Mouse (Mus musculus): ENCODE results near the gene Hdac11. TPM values are rescaled to one million over a fixed set of nuclear protein-coding genes. Genes with fewer than 3 reads are reported as not detected.

Gene Hdac11
- polyA plus RNA-seq, 1 experiment from 2014 or later = 77.2 TPM

DNA sequence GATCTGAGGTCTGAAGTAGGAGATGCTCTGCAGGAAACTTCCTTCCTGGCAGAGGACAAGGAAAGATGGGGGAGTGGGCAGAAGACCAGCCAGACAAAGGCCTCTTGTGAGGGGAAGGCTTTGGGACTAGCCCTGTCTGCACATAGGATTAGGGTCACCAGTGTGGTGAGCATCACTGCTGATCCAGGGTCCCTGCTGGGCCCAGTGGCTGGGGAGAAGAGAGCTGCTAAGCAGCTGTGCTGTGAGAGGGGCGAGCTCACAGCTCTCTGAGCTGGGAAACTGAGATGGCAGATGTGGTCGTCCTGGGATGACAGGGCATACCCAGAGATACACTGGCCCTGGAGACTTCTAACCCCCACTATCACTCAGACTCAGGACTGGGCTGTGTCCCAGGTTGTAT, 35.0 kb downstream of the Hdac11 start:
- ChIA-PET POLR2A (no interaction called here), CTCF (no interaction called here)
- in situ Hi-C loops (cut with MboI; ENCODE audit: low pct_unique_long_range_greater_than_20kb) = no loop called here
- no peak for DNase-seq (ENCODE audit: low read depth, low spot score)
- H3K27me3 ChIP-seq = no peaks in the 10 kb centered on the region
- no peak for ATAC-seq
- no peak for TF ChIP-seq CTCF (IDR thresholded peaks at IDR 0.05)

DNA sequence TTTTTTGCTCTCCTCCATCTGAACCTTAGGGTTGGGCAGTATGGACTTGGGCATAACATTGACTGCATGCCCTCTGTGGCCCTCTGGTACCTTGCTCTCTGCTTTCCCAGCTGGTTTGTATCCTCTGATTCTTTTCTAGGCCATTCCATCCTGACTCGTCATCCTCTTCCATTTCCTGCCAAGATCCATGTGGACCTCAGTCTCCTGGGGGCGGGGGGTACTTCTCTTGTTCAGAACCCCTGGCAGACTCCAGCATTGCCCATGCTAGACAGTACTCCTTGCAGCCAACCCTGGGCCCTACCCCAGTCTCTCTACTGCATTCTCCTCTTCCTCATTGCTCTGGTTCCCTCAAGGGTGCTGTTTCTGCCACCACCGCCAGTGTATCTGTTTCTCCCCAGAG, 36.0 kb downstream of the Hdac11 start:
- ATAC-seq (no peak), DNase-seq (ENCODE audit: low read depth, low spot score) (no peak)
- no peak for TF ChIP-seq CTCF (IDR thresholded peaks at IDR 0.05)
- POLR2A ChIA-PET = no interaction called here
- CTCF ChIA-PET = interaction anchor here (1.1 to 1.2 kb wide), 3 partner anchors 9 to 39 kb away, joined by 3 read pairs; no protein-coding TSS in a partner anchor
- in situ Hi-C loops (cut with MboI; ENCODE audit: low pct_unique_long_range_greater_than_20kb) = no loop called here
- H3K27me3 ChIP-seq = no peaks in the 10 kb centered on the region

DNA sequence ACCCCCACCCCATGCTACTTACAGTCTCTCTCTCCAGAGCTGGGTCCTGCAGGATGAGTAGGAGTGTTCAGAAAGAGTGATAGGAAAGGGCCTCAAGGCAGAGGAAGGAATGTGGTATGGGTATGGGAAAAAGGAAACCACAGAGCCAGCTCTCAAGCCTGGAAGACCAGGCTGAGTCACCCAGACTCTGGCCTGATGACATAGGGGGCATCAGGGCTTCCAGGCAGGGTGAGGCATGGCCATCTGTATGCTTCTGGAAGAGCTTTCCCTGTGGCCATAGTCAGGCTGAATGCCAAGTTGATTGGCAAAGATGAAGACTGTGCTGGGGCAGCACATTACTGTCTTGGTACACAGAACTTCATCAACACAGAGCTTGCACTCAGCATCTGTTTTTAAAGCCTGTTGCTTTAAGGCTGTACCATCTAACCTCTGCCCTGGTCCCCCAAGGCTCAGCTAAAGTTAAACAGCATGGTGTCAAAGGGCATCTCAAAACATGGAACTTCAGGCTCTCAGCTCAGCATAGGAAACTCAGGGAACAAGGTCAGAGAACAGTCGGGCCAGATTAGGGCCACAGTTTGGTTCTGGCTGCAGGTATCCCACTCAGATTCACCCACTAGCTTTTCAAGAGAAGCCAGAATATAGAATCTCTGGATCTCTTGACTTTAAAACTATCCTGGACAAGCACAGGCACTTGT, 36.5 kb downstream of the Hdac11 start:
- ChIA-PET POLR2A (no interaction called here), CTCF (interaction anchor here (1.1 to 1.4 kb wide), 5 partner anchors 10 to 222 kb away, joined by 3 to 6 read pairs (median 3); no protein-coding TSS in a partner anchor)
- in situ Hi-C loops (cut with MboI; ENCODE audit: low pct_unique_long_range_greater_than_20kb) = no loop called here
- DNase-seq (ENCODE audit: low read depth, low spot score) (peak; percentile 74), ATAC-seq (peak; percentile 78)
- no peaks in the 10 kb centered on the region for H3K27me3 ChIP-seq
- no peak for TF ChIP-seq CTCF (IDR thresholded peaks at IDR 0.05)

DNA sequence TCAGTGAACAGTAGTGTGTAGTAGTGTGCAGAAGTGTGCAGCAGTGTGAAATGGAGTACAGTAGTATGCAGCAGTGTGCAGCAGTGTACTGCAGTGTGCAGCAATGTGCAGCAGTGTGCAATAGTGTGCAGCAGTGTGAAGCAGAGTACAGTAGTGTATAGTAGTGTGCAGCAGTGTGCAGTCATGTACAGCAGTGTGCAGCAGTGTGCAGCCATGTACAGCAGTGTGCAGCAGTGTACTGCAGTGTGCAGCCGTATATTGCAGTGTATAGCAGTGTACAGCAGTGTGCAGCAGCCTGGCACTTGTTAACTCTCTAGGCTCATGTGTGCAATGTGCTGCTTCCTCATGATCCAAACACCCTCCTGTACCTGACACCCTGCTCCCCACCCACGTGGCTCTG, 42.0 kb downstream of the Hdac11 start:
- TF ChIP-seq CTCF (IDR thresholded peaks at IDR 0.05) = no peak
- ChIA-PET CTCF (no interaction called here), POLR2A (no interaction called here)
- ATAC-seq (no peak), DNase-seq (ENCODE audit: low read depth, low spot score) (no peak)
- in situ Hi-C loops (cut with MboI; ENCODE audit: low pct_unique_long_range_greater_than_20kb) = no loop called here
- H3K27me3 ChIP-seq = no peaks in the 10 kb centered on the region

DNA sequence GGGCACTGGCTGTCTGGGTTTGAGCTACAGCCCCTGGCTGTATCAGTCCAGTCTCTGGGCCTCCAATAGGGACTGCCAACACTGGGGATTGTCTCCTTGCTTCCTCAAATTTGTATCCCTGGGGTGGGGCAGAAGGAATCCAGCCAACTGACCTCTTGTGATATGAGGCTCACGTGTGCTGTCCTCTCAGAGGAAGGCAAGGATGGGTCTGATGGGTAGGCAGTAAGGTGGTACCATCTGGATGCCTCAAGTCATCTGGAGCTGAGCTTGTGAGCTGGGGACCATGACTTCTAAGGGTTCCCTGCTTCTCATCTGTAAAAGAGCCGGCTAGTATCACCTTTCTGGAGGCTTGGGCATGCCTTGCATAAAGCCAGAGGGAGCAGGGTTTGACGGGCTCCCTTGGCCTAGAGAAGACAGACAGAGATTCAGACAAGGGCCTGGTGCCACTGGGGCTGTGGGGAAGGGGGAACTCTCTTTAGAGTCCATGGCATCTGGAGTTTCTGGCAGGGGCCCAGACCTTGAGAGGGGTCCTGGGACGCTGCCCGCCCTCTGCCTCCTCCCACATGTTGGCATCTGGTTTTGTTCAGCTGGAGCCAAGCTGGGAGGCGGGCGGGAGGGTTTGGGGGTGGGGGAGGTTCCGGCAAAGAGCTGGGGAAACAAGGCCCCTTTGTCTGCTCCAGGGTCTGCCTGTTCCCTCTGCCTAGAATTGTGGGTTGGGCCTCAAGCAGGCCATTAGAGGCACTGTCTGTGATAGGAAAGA, 44.1 kb downstream of the Hdac11 start:
- in situ Hi-C loops (cut with MboI; ENCODE audit: low pct_unique_long_range_greater_than_20kb) = loop anchor here (25.0 kb wide), 1 partner anchor 838 kb away; the partner anchor contains the start of gene Zxdc
- POLR2A ChIA-PET = no interaction called here
- no peak for DNase-seq (ENCODE audit: low read depth, low spot score)
- no peak for ATAC-seq
- H3K27me3 ChIP-seq = no peaks in the 10 kb centered on the region
- CTCF ChIA-PET = interaction anchor here (1.2 to 1.9 kb wide), 2 partner anchors 14 to 47 kb away, joined by 3 to 4 read pairs; no protein-coding TSS in a partner anchor
- TF ChIP-seq CTCF (IDR thresholded peaks at IDR 0.05) = no peak

DNA sequence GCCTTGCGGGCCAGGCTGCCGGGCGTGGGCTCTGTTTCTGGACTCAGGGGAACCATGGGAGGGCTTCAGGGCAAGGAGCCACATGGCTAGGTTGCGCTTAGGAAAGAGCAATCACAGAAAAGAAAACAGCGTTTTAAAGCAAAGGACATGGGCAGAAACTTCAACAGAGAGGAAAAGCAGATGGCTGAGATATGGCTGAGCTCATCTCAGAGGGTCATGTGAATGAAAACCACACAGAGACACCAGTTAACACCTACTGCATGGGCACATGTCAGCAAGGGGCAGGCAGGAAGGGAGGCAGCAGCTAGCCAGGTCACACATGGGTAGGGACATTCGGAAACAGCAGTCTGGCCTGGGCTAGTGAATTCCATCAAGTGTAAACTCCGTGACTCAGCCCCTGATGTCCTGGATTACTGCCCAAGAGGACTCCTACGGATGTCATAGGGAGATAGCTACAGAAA, 45.4 kb downstream of the Hdac11 start:
- no peaks in the 10 kb centered on the region for H3K27me3 ChIP-seq
- peak; percentile 78 for ATAC-seq
- ChIA-PET POLR2A (no interaction called here), CTCF (interaction anchor here (1.2 to 1.9 kb wide), 3 partner anchors 16 to 56 kb away, joined by 3 to 7 read pairs (median 4); no protein-coding TSS in a partner anchor)
- no peak for TF ChIP-seq CTCF (IDR thresholded peaks at IDR 0.05)
- in situ Hi-C loops (cut with MboI; ENCODE audit: low pct_unique_long_range_greater_than_20kb) = loop anchor here (25.0 kb wide), 1 partner anchor 840 kb away; the partner anchor contains the start of gene Zxdc
- peak; percentile 98 for DNase-seq (ENCODE audit: low read depth, low spot score)

DNA sequence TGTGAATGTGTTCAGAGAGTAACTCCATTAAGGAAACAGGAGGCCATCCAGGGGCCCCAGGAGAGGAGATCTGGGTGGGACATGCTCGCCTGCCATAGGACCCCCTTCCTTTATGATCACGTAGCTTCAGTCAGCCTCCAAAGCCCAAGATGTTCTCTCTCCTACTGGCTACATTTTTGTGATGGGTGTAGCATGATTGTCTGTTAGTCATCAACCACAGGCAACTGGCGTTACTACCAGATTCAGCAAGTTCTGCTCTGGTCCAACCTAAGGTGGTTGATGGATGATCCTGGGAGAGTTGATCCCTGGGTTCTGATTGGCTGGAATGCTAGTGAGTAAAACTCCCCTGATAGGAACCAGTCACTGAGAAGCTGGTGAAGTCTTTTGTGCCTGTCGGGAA, 46.1 kb downstream of the Hdac11 start:
- ChIA-PET POLR2A (no interaction called here), CTCF (interaction anchor here (1.1 to 1.9 kb wide), 3 partner anchors 16 to 56 kb away, joined by 3 to 7 read pairs (median 4); no protein-coding TSS in a partner anchor)
- ATAC-seq (peak; percentile 66), DNase-seq (ENCODE audit: low read depth, low spot score) (peak; percentile 97)
- no peak for TF ChIP-seq CTCF (IDR thresholded peaks at IDR 0.05)
- in situ Hi-C loops (cut with MboI; ENCODE audit: low pct_unique_long_range_greater_than_20kb) = loop anchor here (25.0 kb wide), 1 partner anchor 840 kb away; the partner anchor contains the start of gene Zxdc
- H3K27me3 ChIP-seq = no peaks in the 10 kb centered on the region

DNA sequence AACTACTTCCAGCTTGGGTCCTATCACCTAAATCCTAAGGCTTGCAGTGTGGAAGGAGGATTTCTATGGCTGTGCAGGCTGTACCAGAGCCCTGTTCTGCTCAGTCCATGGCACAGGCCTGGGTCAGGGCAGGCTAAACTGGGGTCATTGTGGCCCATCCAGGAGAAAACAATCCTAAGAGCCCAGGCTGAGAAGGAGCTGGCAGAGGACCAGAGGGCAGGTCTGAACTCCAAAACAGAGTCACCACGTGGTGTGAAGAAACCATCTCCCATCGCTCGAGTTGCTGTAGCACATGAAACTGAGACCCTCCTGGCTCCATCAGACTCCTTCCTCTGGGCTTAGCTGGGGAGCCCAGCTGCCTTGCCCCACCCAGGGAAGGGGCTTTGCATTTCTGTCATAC, 48.9 kb downstream of the Hdac11 start:
- no peak for ATAC-seq
- no peaks in the 10 kb centered on the region for H3K27me3 ChIP-seq
- in situ Hi-C loops (cut with MboI; ENCODE audit: low pct_unique_long_range_greater_than_20kb) = loop anchor here (5.0 to 25.0 kb wide), 2 partner anchors 72 to 843 kb away; partner anchors contain the start of gene Zxdc
- ChIA-PET POLR2A (interaction anchor here (1.2 kb wide), 1 partner anchor 30 kb away, joined by 3 read pairs; no protein-coding TSS in a partner anchor), CTCF (interaction anchor here (1.1 kb wide), 1 partner anchor 65 kb away, joined by 3 read pairs; no protein-coding TSS in a partner anchor)
- no peak for DNase-seq (ENCODE audit: low read depth, low spot score)
- TF ChIP-seq CTCF (IDR thresholded peaks at IDR 0.05) = no peak

DNA sequence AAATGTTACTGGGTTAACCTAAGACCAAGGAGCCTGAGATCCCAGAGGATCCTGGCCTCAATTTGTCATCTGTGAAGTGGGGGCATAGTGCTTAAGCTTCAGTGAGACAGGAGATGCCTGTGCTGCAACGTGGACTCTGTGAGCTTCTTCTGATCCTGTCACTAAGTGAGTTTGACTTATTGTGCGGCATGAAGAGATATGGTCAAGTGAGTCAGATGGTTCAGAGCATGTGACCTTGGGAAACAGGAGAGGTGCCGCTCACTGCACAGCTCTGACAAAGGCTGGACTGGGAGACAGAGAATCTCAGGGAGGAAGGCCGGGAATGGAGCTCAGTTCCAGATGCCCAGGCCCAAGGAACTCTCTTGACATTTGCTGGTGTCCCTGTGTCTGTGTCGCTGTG, 49.3 kb downstream of the Hdac11 start:
- TF ChIP-seq CTCF (IDR thresholded peaks at IDR 0.05) = no peak
- ChIA-PET CTCF (interaction anchor here (1.1 kb wide), 1 partner anchor 65 kb away, joined by 3 read pairs; no protein-coding TSS in a partner anchor), POLR2A (interaction anchor here (1.2 kb wide), 1 partner anchor 30 kb away, joined by 3 read pairs; no protein-coding TSS in a partner anchor)
- no peak for DNase-seq (ENCODE audit: low read depth, low spot score)
- in situ Hi-C loops (cut with MboI; ENCODE audit: low pct_unique_long_range_greater_than_20kb) = loop anchor here (5.0 to 25.0 kb wide), 2 partner anchors 72 to 843 kb away; partner anchors contain the start of gene Zxdc
- H3K27me3 ChIP-seq = no peaks in the 10 kb centered on the region
- ATAC-seq = no peak

DNA sequence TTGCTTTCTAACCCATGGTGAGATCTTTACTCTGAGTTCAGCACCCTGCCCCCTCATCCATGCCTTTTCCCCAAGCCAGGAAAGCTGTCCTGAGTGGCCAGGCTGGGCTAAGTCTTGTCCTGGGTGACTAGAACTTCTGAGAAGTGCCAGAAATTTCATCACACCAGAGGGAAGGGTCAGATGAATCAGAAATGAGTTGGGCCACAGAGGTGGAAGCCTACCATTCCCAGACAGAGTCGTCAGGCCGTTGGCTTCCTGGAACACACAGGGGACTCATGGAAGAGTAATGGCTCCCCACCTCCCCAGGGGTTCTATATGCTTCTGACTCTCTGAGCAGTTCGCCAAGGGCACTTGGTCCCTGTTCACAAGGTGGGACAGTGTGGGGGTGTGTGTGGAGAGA, 51.0 kb downstream of the Hdac11 start:
- ChIA-PET POLR2A (interaction anchor here (0.7 to 1.0 kb wide), 2 partner anchors 13 to 34 kb away, joined by 3 to 5 read pairs; no protein-coding TSS in a partner anchor), CTCF (interaction anchor here (1.5 to 2.2 kb wide), 3 partner anchors 14 to 26 kb away, joined by 3 to 6 read pairs (median 4); no protein-coding TSS in a partner anchor)
- peak; percentile 15 for ATAC-seq
- peak; percentile 83 for DNase-seq (ENCODE audit: low read depth, low spot score)
- no peaks in the 10 kb centered on the region for H3K27me3 ChIP-seq
- TF ChIP-seq CTCF (IDR thresholded peaks at IDR 0.05) = no peak
- in situ Hi-C loops (cut with MboI; ENCODE audit: low pct_unique_long_range_greater_than_20kb) = loop anchor here (5.0 to 25.0 kb wide), 2 partner anchors 70 to 845 kb away; partner anchors contain the start of gene Zxdc
